Mouse (Mus musculus) megakaryocyte, embryonic 14.5 days (primary cell): ENCODE data around the gene Uts2. TPM values are rescaled to one million over a fixed set of nuclear protein-coding genes. Genes with fewer than 3 reads are reported as not detected.
"Not testable (repeated sequence)": the region's sequence is repeated elsewhere in the genome, so short reads cannot be mapped to it uniquely, and the experiment has no call there.

Source experiments
- H3K27me3 ChIP-seq: replicated peaks from 2 replicates; pipeline ENCODE3; 2012; ENCODE audit warnings: inconsistent platforms
- H3K36me3 ChIP-seq: replicated peaks from 2 replicates; pipeline ENCODE3; 2012; ENCODE audit warnings: low read length, inconsistent platforms, mixed read lengths
- H3K4me1 ChIP-seq: 2 replicates; pipeline ENCODE4 v1.6.1; 2012; ENCODE audit warnings: inconsistent platforms
- H3K4me3 ChIP-seq: replicated peaks from 2 replicates; pipeline ENCODE3; 2012; ENCODE audit warnings: moderate library complexity, mild to moderate bottlenecking, inconsistent platforms
- H3K9me3 ChIP-seq: 2 replicates; pipeline ENCODE4 v1.6.1; 2012; ENCODE audit warnings: inconsistent platforms
- FLI1 ChIP-seq: IDR thresholded peaks from 2 replicates; pipeline ENCODE4 v1.6.1; 2012; ENCODE audit warnings: low read length, inconsistent platforms, mixed read lengths
- GATA1 ChIP-seq: IDR thresholded peaks from 3 replicates; pipeline ENCODE4 v1.6.1; 2012; ENCODE audit warnings: mixed read lengths, low read length, inconsistent platforms, borderline replicate concordance
- polyA plus RNA-seq: library from polyadenylated mRNA; stranded (reverse); fragments of >175 nt; gene quantifications from 2 replicates; pipeline ENCODE4 v1.2.3, GENCODE M21; 2012; ENCODE audit warnings: low replicate concordance; ENCODE audit not compliant: insufficient read depth

Uts2 gene
- polyA plus RNA-seq, 1 experiment = not detected

DNA sequence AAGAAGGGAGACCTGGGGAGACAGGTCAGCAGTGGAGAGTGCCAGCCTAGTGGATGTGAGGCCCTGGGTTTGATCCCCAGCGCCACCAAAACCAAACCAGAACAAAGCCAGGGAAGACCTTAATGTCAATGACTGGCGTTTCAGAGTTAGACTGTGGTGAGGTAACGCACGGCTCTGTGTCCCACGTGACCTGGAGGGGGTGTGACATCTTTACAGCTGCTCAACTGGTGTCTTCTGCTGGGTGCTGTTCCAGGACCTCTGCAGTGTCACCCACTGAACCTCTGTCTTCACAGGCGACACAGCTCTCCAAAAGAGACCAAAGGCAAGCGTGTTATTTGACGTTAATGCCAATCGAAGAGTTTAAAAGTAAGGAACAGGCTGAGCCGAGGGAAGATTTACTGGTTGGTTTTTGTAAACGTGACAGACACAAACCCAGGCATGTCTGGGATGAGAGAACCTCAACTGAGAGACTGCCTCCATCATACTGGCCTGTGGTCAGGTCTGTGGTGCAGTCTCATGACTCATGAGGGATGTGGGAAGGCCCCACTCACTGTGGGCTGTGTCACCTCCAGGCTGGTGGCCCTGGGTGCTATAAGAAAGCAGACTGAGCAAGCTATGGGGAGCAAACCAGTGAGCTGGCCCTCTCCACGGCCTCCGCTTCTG is 8.9 kb downstream of the Uts2 start:
- Histone ChIP-seq H3K4me1 (peaks cover 72% of the 10 kb centered on the region), H3K4me3 (peak overlapping the region; percentile 79), H3K27me3 (peaks cover 2% of the 10 kb centered on the region), H3K36me3 (peaks cover 71% of the 10 kb centered on the region), H3K9me3 (peaks cover 5% of the 10 kb centered on the region; the same call in 1 of the 2 replicates)
- TF ChIP-seq FLI1 = no peak

DNA sequence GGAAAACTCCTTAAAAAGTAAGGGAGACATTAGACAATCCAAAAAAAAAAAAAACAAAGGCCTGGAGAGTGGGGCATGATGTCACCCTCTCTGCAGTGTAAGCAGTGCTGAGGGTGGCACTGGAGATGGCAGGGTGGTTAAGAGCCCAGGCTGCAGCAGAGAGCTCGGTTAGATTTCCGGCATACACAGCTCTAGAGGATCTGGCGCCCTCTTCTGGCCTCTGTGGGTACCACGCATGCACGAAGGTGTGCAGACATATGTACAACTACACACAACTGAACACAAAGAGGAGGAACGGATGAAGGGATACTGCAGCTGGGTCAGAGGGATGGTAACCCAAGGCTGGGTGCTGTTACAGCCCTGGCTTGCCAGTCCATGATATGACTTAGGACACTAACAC is 10.0 kb downstream of the Uts2 start:
- Histone ChIP-seq H3K36me3 (peaks cover 83% of the 10 kb centered on the region), H3K9me3 (peaks cover 5% of the 10 kb centered on the region; the same call in 1 of the 2 replicates), H3K27me3 (no peaks in the 10 kb centered on the region)

DNA sequence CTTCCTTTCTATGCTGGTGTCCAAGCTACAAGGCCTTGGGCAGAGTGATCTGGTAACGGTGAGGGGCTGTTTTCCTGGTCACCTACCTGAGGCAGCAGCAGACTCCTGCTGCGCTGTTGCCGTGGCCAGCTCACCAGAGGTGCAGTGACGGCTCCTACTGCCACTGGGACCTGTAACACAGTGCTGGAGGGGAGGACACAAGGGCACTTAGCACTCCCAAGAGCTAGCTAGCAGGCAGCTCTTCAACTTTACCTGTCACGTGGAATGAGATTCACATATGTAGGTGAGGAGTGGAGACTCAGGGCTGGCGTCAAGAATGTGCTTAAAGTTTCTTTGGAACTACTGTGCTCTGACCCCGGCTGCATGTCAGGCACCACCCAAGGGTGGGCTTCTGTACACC is 13.4 kb downstream of the Uts2 start:
- Histone ChIP-seq H3K4me3 (no peak overlapping the region), H3K9me3 (peaks cover 3% of the 10 kb centered on the region; the same call in 1 of the 2 replicates), H3K36me3 (peaks cover 92% of the 10 kb centered on the region), H3K4me1 (peaks cover 29% of the 10 kb centered on the region), H3K27me3 (no peaks in the 10 kb centered on the region)
- TF ChIP-seq FLI1 = no peak
- no peak for TF ChIP-seq GATA1

More for the DNA sequence above, 10.0 kb downstream of the Uts2 start:
- no peak for TF ChIP-seq FLI1
- TF ChIP-seq GATA1 = no peak
- peaks cover 61% of the 10 kb centered on the region for H3K4me1 ChIP-seq
- H3K4me3 ChIP-seq = peak overlapping the region; percentile 24

DNA sequence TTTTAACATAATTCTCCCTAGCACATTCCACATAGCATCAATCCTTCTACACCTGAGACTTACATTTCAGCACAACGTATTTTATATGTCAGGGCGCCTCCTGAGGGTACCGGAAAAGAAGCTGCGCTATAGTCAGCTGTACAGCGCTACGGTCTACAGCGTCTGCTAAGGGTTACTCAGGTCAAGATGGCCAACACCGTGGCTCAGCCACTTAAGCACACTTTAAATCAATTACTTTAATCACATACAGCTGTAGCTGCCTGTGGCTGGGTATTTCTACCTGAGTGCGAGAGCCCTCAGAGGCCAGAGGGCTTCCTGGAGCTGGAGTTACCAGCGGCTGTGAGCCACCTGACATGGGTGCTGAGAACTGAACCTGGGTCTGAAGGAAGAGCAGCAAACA is 19.0 kb downstream of the Uts2 start:
- H3K9me3 ChIP-seq = no peaks in the 10 kb centered on the region
- H3K27me3 ChIP-seq = no peaks in the 10 kb centered on the region
- TF ChIP-seq FLI1 = no peak
- no peak for TF ChIP-seq GATA1
- H3K36me3 ChIP-seq = peaks cover 99% of the 10 kb centered on the region
- peaks cover 20% of the 10 kb centered on the region for H3K4me1 ChIP-seq
- no peak overlapping the region for H3K4me3 ChIP-seq

DNA sequence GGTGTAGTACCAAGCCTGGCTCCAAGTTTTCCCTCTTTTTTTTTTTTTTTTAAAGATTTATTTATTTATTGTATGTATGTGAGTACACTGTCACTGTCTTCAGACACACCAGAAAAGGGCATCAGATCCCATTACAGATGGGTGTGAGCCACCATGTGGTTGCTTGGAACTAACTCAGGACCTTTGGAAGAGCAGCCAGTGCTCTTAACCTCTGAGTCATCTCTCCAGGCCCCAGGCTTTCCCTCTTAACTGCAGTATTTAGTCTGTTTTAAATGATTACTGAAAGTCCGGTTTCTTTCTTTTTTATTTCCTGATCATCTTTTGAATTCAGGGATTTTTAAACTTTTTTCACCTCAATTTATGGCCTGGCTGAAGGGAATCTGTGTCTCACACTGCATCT is 20.5 kb downstream of the Uts2 start:
- not testable (repeated sequence) for H3K4me3 ChIP-seq, H3K27me3 ChIP-seq, H3K9me3 ChIP-seq
- peaks cover 99% of the 10 kb centered on the region for H3K36me3 ChIP-seq
- H3K4me1 ChIP-seq = peaks cover 23% of the 10 kb centered on the region

DNA sequence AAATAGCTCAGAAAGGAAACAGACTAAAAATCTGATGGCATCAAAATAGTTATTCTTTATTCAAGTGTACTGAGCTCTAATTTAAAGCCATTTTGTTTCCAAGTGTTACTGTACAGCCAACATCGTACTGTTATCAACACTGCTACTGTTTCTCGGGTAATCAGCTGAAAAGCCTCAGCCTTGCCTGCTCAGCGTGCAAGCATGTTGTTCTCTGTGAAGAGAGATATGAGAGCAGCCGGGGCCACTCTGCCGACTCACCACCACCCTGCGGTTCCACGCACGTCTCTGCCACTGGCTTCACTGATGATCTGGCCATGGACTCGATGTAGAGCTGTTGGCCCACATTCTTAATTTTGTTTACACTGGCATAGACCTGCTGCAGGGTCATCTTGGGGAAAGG is 27.3 kb downstream of the Uts2 start:
- peaks cover 36% of the 10 kb centered on the region for H3K4me1 ChIP-seq
- TF ChIP-seq GATA1 = no peak
- TF ChIP-seq FLI1 = no peak
- H3K4me3 ChIP-seq = peak overlapping the region; percentile 73
- peaks cover 97% of the 10 kb centered on the region for H3K36me3 ChIP-seq
- no peaks in the 10 kb centered on the region for H3K27me3 ChIP-seq
- H3K9me3 ChIP-seq = no peaks in the 10 kb centered on the region

DNA sequence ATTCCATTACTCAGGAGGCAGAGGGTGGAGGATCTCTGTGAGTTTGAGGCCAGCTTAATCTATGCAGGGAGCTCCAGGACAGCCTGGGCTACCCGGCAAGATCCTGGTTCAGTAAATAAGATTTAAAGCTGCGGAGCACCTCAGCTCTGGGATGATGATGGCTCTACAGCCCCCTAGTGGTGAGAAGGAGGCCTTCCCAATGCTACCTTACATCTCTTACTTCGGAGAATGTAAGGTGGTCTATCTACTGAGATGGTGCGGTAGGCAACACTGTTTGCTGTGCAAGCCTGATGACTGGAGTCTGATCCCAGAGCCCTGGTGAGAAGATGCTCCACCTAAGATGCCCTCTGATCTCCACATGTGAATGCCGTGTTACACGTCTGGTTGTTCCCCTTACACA is 30.1 kb downstream of the Uts2 start:
- Histone ChIP-seq H3K4me3 (no peak overlapping the region), H3K27me3 (no peaks in the 10 kb centered on the region), H3K9me3 (no peaks in the 10 kb centered on the region), H3K4me1 (peaks cover 15% of the 10 kb centered on the region), H3K36me3 (peaks cover 94% of the 10 kb centered on the region)
- TF ChIP-seq GATA1 = no peak
- TF ChIP-seq FLI1 = no peak

DNA sequence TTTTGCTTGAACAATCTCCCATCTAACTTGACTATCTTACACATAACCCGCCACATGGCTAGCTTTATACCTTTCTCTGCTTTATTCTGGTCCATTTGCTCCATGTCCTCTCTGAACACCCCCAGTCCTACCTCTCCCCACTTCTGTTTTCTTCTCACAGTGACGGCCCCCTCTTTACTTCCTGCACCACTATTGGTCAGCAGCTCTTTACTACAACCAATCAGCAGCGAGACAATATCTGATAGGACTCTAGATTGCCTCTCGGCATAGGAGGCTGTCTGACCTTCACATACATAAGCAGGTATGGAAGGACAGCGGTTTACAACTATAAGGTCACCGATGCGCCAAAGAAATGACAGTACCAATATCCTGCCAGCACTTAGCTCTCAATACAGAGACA is 39.6 kb downstream of the Uts2 start:
- Histone ChIP-seq H3K4me3 (no peak overlapping the region), H3K9me3 (no peaks in the 10 kb centered on the region), H3K36me3 (peaks cover 97% of the 10 kb centered on the region), H3K4me1 (peaks cover 37% of the 10 kb centered on the region), H3K27me3 (no peaks in the 10 kb centered on the region)
- no peak for TF ChIP-seq GATA1
- no peak for TF ChIP-seq FLI1

DNA sequence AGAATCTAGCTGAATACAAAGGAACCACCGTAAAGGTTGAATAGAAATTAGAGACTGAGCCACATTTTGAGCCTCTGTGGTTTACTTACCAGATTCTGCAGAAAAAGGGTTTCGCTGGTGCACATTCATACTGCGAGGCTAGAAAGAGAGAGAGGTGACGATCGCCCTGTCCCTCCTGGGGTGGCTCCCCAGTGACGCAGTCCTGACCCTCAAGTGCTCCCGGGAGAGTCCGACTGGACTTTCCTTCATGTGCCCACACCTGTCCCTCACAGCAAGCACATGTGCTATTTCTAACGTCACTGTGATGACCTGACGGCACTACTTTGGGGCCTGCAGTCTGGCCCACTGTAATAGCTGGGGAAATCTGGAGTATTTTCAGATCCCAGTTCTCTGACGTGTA is 40.9 kb downstream of the Uts2 start:
- no peaks in the 10 kb centered on the region for H3K27me3 ChIP-seq
- no peak overlapping the region for H3K4me3 ChIP-seq

DNA sequence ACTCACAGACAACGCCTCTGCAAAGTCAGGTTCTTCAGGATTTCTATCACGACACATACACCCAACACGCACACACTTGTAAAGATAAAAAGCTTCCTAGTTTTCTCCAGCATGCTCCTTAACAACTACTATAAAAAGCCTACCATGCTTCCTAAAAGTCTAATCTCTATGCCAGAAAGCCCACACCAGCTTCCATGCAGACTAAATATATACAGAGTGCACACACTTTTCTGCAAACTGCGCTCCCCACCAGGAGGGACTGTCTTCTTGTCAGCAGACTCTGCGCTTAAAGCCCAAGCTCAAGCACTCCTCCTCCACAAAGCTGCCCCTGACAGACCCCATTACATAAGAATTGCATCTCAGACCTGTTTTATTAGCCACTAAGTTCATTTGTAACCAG is 44.6 kb downstream of the Uts2 start:
- Histone ChIP-seq H3K27me3 (no peaks in the 10 kb centered on the region), H3K9me3 (no peaks in the 10 kb centered on the region), H3K36me3 (peaks cover 52% of the 10 kb centered on the region), H3K4me3 (peak overlapping the region; percentile 83), H3K4me1 (peaks cover 51% of the 10 kb centered on the region)
- TF ChIP-seq GATA1 = no peak
- TF ChIP-seq FLI1 = no peak

More for the DNA sequence above, 40.9 kb downstream of the Uts2 start:
- Histone ChIP-seq H3K9me3 (no peaks in the 10 kb centered on the region), H3K36me3 (peaks cover 87% of the 10 kb centered on the region), H3K4me1 (peaks cover 50% of the 10 kb centered on the region)
- TF ChIP-seq FLI1 (no peak), GATA1 (no peak)

DNA sequence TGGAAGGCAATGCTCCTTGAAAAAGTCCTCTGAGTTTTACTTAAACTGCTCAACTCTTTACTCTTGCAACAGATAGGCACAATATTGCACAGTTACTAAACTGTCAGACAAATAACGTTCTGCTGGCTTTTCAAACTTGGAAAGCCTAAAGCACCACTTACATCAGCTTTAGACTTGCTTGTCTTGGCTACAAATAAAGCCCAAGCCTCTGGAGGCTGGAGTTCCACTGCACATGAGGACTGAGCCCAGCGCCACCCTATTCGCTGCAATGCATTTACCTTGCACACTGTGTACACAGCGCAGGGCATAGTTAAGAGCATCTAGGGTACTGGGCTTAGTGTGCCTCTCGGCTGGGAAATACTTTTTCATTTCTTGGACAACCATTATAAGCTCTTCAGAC is 46.4 kb downstream of the Uts2 start:
- Histone ChIP-seq H3K4me1 (peaks cover 45% of the 10 kb centered on the region), H3K9me3 (no peaks in the 10 kb centered on the region), H3K27me3 (no peaks in the 10 kb centered on the region), H3K4me3 (peak overlapping the region; percentile 97), H3K36me3 (peaks cover 52% of the 10 kb centered on the region)
- TF ChIP-seq GATA1 (no peak), FLI1 (no peak)
